Mouse (Mus musculus) liver, embryonic 13.5 days (tissue): ENCODE measurements around the gene Rubcn. TPM values are rescaled to one million over a fixed set of nuclear protein-coding genes. Genes with fewer than 3 reads are reported as not detected.
"Not testable (repeated sequence)": the region's sequence is repeated elsewhere in the genome, so short reads cannot be mapped to it uniquely, and the experiment has no call there.

Experiments
- ATAC-seq: fragments of 200-750 bp; cut with Nextera tagmentation; 2 replicates; pipeline ENCODE4 v1.8.0; 2017; ENCODE audit warnings: low read depth, mild to moderate bottlenecking, moderate number of reproducible peaks, moderate library complexity
- DNase-seq: peaks from one replicate; pipeline ENCODE4 v3.0.0; 2022
- H3K27ac ChIP-seq: fragments of 300-500 bp; sonication (generic); 2 replicates; pipeline ENCODE4 v1.5.1; 2015; ENCODE audit warnings: moderate library complexity, mild to moderate bottlenecking, inconsistent platforms
- H3K27me3 ChIP-seq: fragments of 300-500 bp; sonication (generic); 2 replicates; pipeline ENCODE4 v1.6.1; 2015; ENCODE audit warnings: mild to moderate bottlenecking, inconsistent platforms
- H3K36me3 ChIP-seq: fragments of 300-500 bp; sonication (generic); 2 replicates; pipeline ENCODE4 v1.6.1; 2015; ENCODE audit warnings: mild to moderate bottlenecking, inconsistent platforms
- H3K4me1 ChIP-seq: fragments of 300-500 bp; sonication (generic); replicated peaks from 2 replicates; pipeline ENCODE4 v1.6.1; 2015; ENCODE audit warnings: inconsistent platforms
- H3K4me2 ChIP-seq: fragments of 300-500 bp; sonication (generic); 2 replicates; pipeline ENCODE4 v1.6.1; 2015; ENCODE audit warnings: inconsistent platforms, mild to moderate bottlenecking, moderate library complexity
- H3K4me3 ChIP-seq: fragments of 300-500 bp; sonication (generic); replicated peaks from 2 replicates; pipeline ENCODE4 v1.5.1; 2015; ENCODE audit warnings: mild to moderate bottlenecking, inconsistent platforms
- H3K9ac ChIP-seq: fragments of 300-500 bp; sonication (generic); 2 replicates; pipeline ENCODE4 v1.6.1; 2015; ENCODE audit warnings: mild to moderate bottlenecking, inconsistent platforms
- H3K9me3 ChIP-seq: fragments of 300-500 bp; sonication (generic); replicated peaks from 2 replicates; pipeline ENCODE4 v1.6.1; 2016; ENCODE audit warnings: inconsistent platforms
- WGBS: fragments of 180-500 bp; shearing (Covaris S2); methylation state at CpG from one replicate; pipeline ENCODE4 v1.1.7; 2015; ENCODE audit not compliant: insufficient replicate concordance; 5-methylcytosine and 5-hydroxymethylcytosine counted together
- polyA plus RNA-seq: library from polyadenylated mRNA; unstranded; fragments of >200 nt; fragmentation: Nextera tagmentation; extraction: Ambion mirVana; gene quantifications from 2 replicates; pipeline ENCODE4 v1.2.1, GENCODE M21; 2015

Gene Rubcn
- 4.3 and 5.2 TPM in 2 replicates for polyA plus RNA-seq

DNA sequence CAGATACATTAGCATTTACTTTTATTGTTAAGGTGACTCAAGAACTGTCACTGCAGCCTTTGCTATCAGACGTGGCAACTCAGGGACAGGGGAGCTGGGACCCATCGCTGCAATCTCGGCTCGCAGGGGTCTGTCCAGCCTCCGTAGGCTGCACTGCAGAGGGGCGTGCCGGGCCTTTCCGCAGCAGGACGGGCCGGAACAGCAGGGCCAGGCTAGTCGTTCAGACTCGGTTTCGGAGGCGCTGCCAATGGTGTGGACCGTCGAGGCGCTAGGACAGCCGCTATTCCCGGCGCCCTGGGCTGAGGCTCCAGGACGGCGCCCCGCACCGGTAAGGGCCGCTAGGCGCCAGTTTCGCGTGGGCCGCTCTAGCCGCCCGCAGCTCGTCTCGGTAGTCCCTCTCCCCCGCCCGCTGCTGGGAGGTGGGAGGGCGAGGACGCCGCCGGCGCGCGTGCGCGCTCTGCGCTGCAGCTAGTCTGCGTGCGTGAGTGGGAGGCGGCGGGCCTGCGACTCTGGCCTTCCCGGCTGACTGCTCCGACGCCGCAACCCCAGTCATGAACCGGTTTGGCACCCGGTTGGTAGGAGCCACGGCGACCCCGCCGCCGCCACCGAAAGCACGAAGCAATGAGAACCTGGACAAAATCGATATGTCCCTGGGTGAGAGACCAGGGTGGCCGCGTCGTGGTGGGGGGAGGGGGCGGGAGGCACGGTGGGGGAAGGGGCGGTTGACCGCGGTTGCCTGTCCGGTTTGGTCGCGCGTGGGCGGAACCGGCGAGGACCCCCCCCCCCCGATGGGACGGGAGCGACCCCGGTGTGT is at the start of gene Rubcn, which contains the start of gene Fyttd1:
Gene Rubcn (minus strand): TSS at position 424 of the 814 bp plus-strand sequence.
Gene Fyttd1 (plus strand): TSS at position 158 of the 814 bp plus-strand sequence.
- peak; percentile 91 for DNase-seq
- H3K36me3 ChIP-seq = no peaks in the 10 kb centered on the region
- H3K9ac ChIP-seq = peak within 1 kb of the TSS; percentile 86
- no peaks in the 10 kb centered on the region for H3K27me3 ChIP-seq
- WGBS = 1% methylated on average over 78 of the region's 83 CpGs
- peak within 1 kb of the TSS; percentile 67 for H3K27ac ChIP-seq
- peaks cover 28% of the 10 kb centered on the region for H3K4me1 ChIP-seq
- no peaks in the 10 kb centered on the region for H3K9me3 ChIP-seq
- H3K4me3 ChIP-seq = peak within 1 kb of the TSS; percentile 80
- peak within 1 kb of the TSS; percentile 98 for H3K4me2 ChIP-seq
- ATAC-seq = peak; percentile 96

DNA sequence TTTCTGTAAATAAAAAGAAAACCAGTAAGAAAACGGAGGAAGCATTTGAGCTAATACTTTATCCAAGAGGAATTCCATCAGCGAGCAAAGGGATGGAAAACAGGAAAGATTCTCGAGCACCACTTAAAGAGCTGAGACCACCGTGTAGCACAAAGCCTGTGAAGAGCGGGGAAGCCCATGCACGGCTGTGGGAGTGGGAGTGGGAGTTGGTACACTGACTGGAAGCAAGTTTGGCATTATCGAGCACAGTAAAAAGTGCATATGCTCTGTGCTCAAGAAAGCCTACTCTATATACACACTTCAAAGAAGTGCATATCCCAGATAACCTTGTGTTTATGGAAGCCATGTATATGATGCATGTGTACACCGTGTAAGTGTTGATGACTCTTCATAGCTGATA is 49.5 kb upstream of the Rubcn start:
- Histone ChIP-seq H3K27ac (no peak overlapping the region), H3K27me3 (no peaks in the 10 kb centered on the region), H3K9me3 (no peaks in the 10 kb centered on the region), H3K4me3 (no peak overlapping the region), H3K4me2 (no peak overlapping the region), H3K4me1 (no peaks in the 10 kb centered on the region), H3K9ac (no peak overlapping the region), H3K36me3 (peaks cover 17% of the 10 kb centered on the region)
- WGBS = 82% methylated on average over 8 of the region's 8 CpGs
- DNase-seq = no peak
- no peak for ATAC-seq

DNA sequence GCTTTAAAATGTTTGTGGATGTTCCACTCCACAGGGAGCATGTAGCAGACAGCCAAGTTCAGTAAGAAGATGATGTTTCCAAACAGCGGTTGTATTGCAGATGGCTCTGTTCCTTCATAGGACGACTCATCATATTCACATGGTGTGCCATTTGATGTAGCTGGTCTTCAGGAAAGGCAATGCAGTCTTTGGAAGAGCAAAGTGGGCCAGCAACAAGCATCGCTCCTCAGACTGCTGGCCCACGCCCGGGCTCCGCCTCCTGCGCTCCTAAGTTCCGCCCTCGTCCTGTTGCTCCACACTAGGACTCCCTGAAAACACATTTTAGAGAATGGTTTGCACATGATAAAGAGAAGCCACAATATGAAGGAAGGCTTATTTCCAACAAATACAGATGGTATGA is 49.1 kb upstream of the Rubcn start:
- not testable (repeated sequence) for H3K9ac ChIP-seq, H3K27me3 ChIP-seq, H3K9me3 ChIP-seq, H3K4me3 ChIP-seq, H3K4me2 ChIP-seq, H3K4me1 ChIP-seq, ATAC-seq, DNase-seq, H3K27ac ChIP-seq
- peaks cover 17% of the 10 kb centered on the region for H3K36me3 ChIP-seq
- WGBS = 81% methylated on average over 9 of the region's 9 CpGs

DNA sequence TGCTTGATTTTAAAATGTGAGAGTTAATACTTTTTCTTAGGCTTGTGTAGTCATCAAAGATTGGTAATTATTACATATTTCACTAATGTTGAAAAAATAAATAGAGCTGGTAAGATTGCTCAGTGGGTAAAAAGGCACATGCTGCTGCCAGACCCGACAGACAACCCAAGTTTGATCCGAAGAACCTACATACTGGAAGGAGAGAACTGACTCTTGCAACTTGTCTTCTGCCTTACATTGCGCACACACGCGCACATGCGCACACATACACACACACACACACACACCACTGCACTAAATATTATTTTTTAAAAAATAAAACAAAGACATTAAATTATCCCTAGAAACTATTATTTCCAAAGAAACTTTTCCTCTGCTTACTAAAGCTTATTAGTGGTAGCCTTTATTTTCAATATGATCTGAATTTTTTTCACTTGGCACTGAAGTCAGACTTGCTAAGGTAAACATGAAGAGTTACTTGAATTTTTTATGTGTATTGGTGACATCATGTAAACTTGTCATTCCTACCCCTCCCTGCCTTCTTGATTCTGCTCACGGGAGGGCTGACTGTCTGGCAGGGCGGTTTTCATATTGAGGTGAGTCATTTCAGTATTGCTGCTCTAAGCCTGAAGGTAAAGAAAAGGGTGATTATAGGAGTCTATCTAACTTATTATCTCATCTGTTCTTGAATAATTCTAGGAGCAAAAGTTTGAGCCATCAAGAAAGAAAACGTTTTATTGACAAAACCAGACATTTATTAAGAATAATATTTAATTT is 37.9 kb upstream of the Rubcn start:
- Histone ChIP-seq H3K4me1 (peaks cover 36% of the 10 kb centered on the region), H3K9me3 (no peaks in the 10 kb centered on the region), H3K4me3 (peak overlapping the region; percentile 94), H3K36me3 (0 out of 2 replicates have a peak, but pooled peaks cover 7% of the 10 kb centered on the region), H3K9ac (peak overlapping the region; percentile 53), H3K27me3 (no peaks in the 10 kb centered on the region), H3K4me2 (peak overlapping the region; percentile 64), H3K27ac (no peak overlapping the region)
- 63% methylated on average over 9 of the region's 9 CpGs for WGBS
- DNase-seq = no peak
- no peak for ATAC-seq

DNA sequence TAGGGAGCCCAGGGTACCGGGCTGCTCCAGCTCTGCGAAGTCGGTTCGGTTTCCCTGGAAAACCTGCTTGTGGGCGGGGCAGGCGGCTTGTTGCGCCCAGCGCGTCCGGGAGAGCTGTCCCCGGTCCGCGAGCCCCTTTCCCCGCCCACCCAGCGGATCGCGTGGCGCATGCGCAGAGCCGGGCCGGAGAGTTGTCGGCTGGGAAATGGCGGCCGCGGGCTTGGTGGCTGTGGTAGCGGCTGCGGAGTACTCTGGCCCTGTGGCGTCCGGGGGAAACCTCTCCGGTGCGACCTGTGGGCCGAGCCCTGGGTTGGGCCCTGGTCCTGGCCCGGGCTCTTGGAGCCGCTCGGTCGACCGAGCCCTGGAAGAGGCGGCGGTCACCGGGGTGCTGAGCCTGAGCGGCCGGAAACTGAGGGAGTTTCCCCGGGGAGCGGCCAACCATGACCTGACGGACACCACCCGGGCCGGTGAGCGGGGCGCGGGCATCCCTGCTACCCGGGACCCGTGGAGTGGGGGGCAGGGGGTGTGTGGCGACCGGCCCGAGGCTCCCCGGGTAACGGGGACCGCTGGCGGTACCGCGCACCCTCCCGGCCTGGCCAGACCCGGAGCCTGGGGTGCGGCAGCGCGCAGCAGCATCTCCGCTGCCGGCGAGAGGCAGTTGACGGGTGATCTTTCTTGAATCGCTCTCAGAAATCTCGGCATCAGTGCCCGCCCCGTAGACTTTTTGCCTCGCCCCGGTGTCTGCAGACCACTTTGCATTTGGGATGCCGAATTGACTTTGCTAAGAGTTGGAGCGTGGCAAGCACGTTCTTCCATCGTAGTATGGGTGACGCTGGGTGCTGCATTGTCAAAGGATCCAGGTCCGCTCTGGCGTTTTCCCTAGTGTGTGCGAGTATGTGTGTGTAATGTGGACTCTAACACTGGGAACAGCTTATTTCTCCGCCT is 36.6 kb upstream of the Rubcn start, which contains the start of gene Lrch3:
Gene Lrch3 (plus strand): TSS at position 164 of the 945 bp plus-strand sequence.
- H3K4me2 ChIP-seq = peak within 1 kb of the TSS; percentile 78
- H3K27me3 ChIP-seq = no peaks in the 10 kb centered on the region
- ATAC-seq (peak; percentile 90), DNase-seq (peak; percentile 94)
- H3K9me3 ChIP-seq = no peaks in the 10 kb centered on the region
- H3K4me3 ChIP-seq = peak within 1 kb of the TSS; percentile 94
- peak within 1 kb of the TSS; percentile 95 for H3K9ac ChIP-seq
- peaks cover 36% of the 10 kb centered on the region for H3K4me1 ChIP-seq
- WGBS = under 1% methylated on average over 83 of the region's 85 CpGs
- 0 out of 2 replicates have a peak, but pooled peaks cover 4% of the 10 kb centered on the region for H3K36me3 ChIP-seq
- peak within 1 kb of the TSS; percentile 86 for H3K27ac ChIP-seq

DNA sequence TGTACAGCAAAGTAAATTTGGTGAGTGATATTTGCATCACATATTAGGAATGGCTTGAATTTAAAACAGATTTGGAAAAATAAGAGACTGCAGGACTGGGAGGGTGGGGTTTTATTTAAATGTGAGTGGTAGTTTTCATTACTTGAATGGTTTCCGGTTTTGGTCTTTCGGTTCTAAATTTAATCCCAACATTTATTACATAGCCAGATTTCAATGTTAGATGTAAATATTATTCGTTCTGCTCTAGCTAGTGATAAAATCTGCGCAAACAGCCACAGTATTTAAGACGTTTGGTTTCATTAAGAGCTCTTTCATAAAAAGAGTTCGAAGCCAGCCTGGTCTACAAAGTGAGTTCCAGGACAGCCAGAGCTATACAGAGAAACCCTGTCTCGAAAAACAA is 35.6 kb upstream of the Rubcn start:
- Histone ChIP-seq H3K36me3 (0 out of 2 replicates have a peak, but pooled peaks cover 4% of the 10 kb centered on the region), H3K4me2 (peak overlapping the region; percentile 78), H3K9me3 (no peaks in the 10 kb centered on the region), H3K27me3 (no peaks in the 10 kb centered on the region), H3K4me1 (peaks cover 33% of the 10 kb centered on the region), H3K4me3 (peak overlapping the region; percentile 94), H3K9ac (peak overlapping the region; percentile 95), H3K27ac (no peak overlapping the region)
- WGBS = 54% methylated on average over 7 of the region's 7 CpGs
- DNase-seq (no peak), ATAC-seq (no peak)

DNA sequence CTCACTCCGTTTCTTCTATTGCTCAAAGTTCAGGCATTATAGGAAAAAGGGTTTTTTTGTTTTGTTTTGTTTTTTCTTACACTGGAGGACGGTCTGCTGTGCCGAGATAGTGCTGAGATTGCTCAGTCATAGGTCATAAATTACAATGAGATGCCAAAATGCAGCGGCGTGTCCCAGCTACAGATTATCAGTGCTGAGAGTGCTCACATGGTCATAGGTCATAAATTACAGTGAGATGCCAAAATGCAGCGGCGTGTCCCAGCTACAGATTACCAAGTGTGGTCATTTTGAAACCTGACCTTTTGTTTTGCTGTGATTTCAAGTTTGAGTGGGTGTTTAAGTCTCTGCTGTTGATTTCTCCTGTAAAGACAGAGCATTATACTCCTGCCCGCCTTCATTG is 29.2 kb upstream of the Rubcn start:
- no peak for DNase-seq
- Histone ChIP-seq H3K4me1 (peaks cover 5% of the 10 kb centered on the region), H3K9ac (no peak overlapping the region), H3K36me3 (peaks cover 15% of the 10 kb centered on the region), H3K4me2 (no peak overlapping the region), H3K9me3 (no peaks in the 10 kb centered on the region), H3K27ac (no peak overlapping the region), H3K4me3 (no peak overlapping the region), H3K27me3 (no peaks in the 10 kb centered on the region)
- 67% methylated on average over 8 of the region's 8 CpGs for WGBS
- ATAC-seq = no peak

DNA sequence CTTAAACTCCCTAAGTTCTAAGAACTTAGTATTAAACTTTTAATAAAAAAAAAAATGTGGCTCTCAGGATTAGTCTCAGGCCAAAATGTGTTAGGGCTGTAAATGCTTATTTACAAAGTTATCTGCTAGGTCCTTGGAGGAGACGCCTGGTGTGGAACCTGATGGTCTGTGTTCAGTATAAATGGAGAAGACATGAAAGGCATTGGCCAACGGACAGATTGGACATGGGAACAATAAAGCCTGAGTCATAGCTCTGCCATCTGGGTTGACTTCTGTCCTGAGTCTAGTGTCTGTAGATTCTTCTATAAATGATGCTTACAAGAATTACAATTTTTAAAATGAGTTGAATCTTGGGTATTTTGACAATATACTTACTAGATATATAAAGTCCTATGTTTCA is 28.6 kb upstream of the Rubcn start:
- no peak overlapping the region for H3K9ac ChIP-seq
- no peak overlapping the region for H3K27ac ChIP-seq
- H3K4me2 ChIP-seq = no peak overlapping the region
- no peaks in the 10 kb centered on the region for H3K9me3 ChIP-seq
- peaks cover 18% of the 10 kb centered on the region for H3K36me3 ChIP-seq
- no peaks in the 10 kb centered on the region for H3K27me3 ChIP-seq
- H3K4me3 ChIP-seq = no peak overlapping the region
- no peaks in the 10 kb centered on the region for H3K4me1 ChIP-seq
- 67% methylated on average over 2 of the region's 2 CpGs for WGBS
- DNase-seq = no peak
- ATAC-seq = no peak

DNA sequence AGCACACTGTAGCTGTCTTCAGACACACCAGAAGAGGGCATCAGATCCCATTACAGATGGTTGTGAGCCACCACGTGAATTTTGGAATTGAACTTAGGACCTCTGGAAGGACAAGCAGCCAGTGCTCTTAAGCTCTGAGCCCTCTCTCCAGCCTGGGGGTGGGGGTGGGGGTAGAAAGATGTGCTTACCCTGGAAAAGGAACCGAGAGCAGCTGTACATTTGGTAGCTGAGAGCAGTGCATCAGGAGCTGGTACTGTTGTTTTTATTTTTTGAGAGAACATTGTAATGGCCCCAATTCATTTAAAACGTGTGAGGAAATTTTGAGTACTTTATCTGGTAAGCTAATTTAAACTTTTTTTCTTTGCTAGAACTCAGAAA is 24.5 kb upstream of the Rubcn start:
- Histone ChIP-seq H3K9me3 (no peaks in the 10 kb centered on the region), H3K4me2 (no peak overlapping the region), H3K9ac (no peak overlapping the region), H3K27me3 (no peaks in the 10 kb centered on the region), H3K4me1 (no peaks in the 10 kb centered on the region), H3K4me3 (no peak overlapping the region), H3K27ac (no peak overlapping the region), H3K36me3 (peaks cover 34% of the 10 kb centered on the region)
- ATAC-seq = no peak
- WGBS = 42% methylated on average over 3 of the region's 3 CpGs
- DNase-seq = no peak

DNA sequence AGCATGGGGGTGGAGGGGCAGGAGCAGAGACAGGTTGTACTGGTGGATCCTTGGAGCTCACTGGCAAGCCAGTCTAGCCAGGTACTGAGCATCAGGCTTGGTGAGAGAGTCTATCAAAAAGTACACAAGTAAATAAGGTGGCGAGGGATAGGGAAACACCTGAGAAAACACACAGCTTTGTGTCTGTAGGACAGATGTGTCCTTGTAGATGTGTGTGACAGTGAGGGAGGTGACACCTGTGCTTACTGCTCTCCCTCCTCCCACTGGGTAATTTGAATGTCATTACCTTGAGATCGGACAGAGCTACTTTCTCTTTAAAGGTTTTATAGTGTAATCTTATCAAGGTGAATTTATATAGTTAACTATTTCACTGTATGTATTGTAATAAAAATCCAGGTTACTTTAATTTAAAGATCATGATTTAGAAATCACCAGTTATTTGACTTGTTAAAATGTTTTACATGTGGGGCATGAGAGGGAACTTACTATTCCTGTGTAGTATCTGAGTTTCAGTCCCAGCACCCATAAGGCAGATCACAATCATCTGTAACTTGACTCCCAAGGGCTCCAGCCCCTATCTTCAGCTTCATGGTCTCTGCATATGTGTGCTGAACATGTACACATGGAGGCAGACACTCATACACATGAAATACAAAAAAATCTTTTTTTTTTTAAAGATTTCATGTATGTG is 23.9 kb upstream of the Rubcn start:
- no peaks in the 10 kb centered on the region for H3K9me3 ChIP-seq
- H3K27me3 ChIP-seq = no peaks in the 10 kb centered on the region
- no peak overlapping the region for H3K4me2 ChIP-seq
- WGBS = 71% methylated on average over 2 of the region's 2 CpGs
- peaks cover 30% of the 10 kb centered on the region for H3K36me3 ChIP-seq
- no peak overlapping the region for H3K27ac ChIP-seq
- ATAC-seq (no peak), DNase-seq (no peak)
- no peak overlapping the region for H3K9ac ChIP-seq
- no peak overlapping the region for H3K4me3 ChIP-seq
- H3K4me1 ChIP-seq = peaks cover 2% of the 10 kb centered on the region
